Mouse (Mus musculus): ENCODE data around the gene Hkdc1. TPM values are rescaled to one million over a fixed set of nuclear protein-coding genes. Genes with fewer than 3 reads are reported as not detected.

Gene Hkdc1
- total RNA-seq, 2 experiments from 2014 or later: 0.58 TPM; not detected in 1

Other genes starting within 250 kb of the Hkdc1 start
- 0.21 and 11.1 TPM in 2 replicates for gene Tspan15, start 191.2 kb downstream of the Hkdc1 start, total RNA-seq (2015; ENCODE audit: low replicate concordance)
- gene Tspan15, start 191.2 kb downstream of the Hkdc1 start, total RNA-seq (2017; ENCODE audit: low replicate concordance): 1.6 TPM in 1 of 2 replicates, not detected in the other
- not detected in 2 replicates for gene Tacr2, start 170.1 kb downstream of the Hkdc1 start, total RNA-seq (2015; ENCODE audit: low replicate concordance)
- gene Tacr2, start 170.1 kb downstream of the Hkdc1 start, total RNA-seq (2017; ENCODE audit: low replicate concordance): not detected in 2 replicates
- 35.5 and 52.0 TPM in 2 replicates for gene Hk1, start 42.6 kb downstream of the Hkdc1 start, total RNA-seq (2015; ENCODE audit: low replicate concordance)
- gene Hk1, start 42.6 kb downstream of the Hkdc1 start, total RNA-seq (2017; ENCODE audit: low replicate concordance): 105 and 158 TPM in 2 replicates
- gene 4930507D05Rik, start 27.0 kb upstream of the Hkdc1 start, total RNA-seq (2015; ENCODE audit: low replicate concordance): not detected in 2 replicates
- gene 4930507D05Rik, start 27.0 kb upstream of the Hkdc1 start, total RNA-seq (2017; ENCODE audit: low replicate concordance): not detected in 2 replicates
- gene Supv3l1, start 27.2 kb upstream of the Hkdc1 start, total RNA-seq (2015; ENCODE audit: low replicate concordance): 9.4 and 9.8 TPM in 2 replicates
- gene Supv3l1, start 27.2 kb upstream of the Hkdc1 start, total RNA-seq (2017; ENCODE audit: low replicate concordance): 7.8 and 15.6 TPM in 2 replicates
- 30.0 and 37.0 TPM in 2 replicates for gene Vps26a, start 64.3 kb upstream of the Hkdc1 start, total RNA-seq (2015; ENCODE audit: low replicate concordance)
- gene Vps26a, start 64.3 kb upstream of the Hkdc1 start, total RNA-seq (2017; ENCODE audit: low replicate concordance): 30.0 and 34.9 TPM in 2 replicates
- 708 and 861 TPM in 2 replicates for gene Srgn, start 105.0 kb upstream of the Hkdc1 start, total RNA-seq (2015; ENCODE audit: low replicate concordance)
- gene Srgn, start 105.0 kb upstream of the Hkdc1 start, total RNA-seq (2017; ENCODE audit: low replicate concordance): 235 and 417 TPM in 2 replicates
- 7.3 and 16.1 TPM in 2 replicates for gene Kif1bp, start 156.0 kb upstream of the Hkdc1 start, total RNA-seq (2015; ENCODE audit: low replicate concordance)
- gene Kif1bp, start 156.0 kb upstream of the Hkdc1 start, total RNA-seq (2017; ENCODE audit: low replicate concordance): 3.5 and 7.9 TPM in 2 replicates
- 20.1 and 25.4 TPM in 2 replicates for gene Ddx21, start 179.8 kb upstream of the Hkdc1 start, total RNA-seq (2015; ENCODE audit: low replicate concordance)
- 20.2 and 25.0 TPM in 2 replicates for gene Ddx21, start 179.8 kb upstream of the Hkdc1 start, total RNA-seq (2017; ENCODE audit: low replicate concordance)
- gene Ddx50, start 228.7 kb upstream of the Hkdc1 start, total RNA-seq (2015; ENCODE audit: low replicate concordance): 38.0 and 41.0 TPM in 2 replicates
- 21.0 and 22.2 TPM in 2 replicates for gene Ddx50, start 228.7 kb upstream of the Hkdc1 start, total RNA-seq (2017; ENCODE audit: low replicate concordance)

Data from erythroblast, adult 5-6 weeks (primary cell).